In genomic region chr16:70475583-70475982, GRCm38 (mm10) we compare ENCODE assay signal across 17 mouse cellular contexts.
"Had no signal": no experiment of that assay in that cellular context is flagged by ENCODE, and none has a peak within 500 bp of the region (broad histone marks: within the 10 kb centered on the region; RNA-seq: fewer than 3 reads in every experiment).

No protein-coding gene starts in this region.

- H3K4me2 ChIP-seq: lung, embryonic 15.5 days; midbrain, embryonic 12.5 days; neural tube, embryonic 12.5 days; stomach, embryonic 15.5 days had no signal

- H3K4me3 ChIP-seq: lung, embryonic 15.5 days; megakaryocyte, embryonic 14.5 days; midbrain, embryonic 12.5 days; neural tube, embryonic 12.5 days; stomach, embryonic 15.5 days had no signal

- H3K27ac ChIP-seq: lung, embryonic 15.5 days; macrophage; midbrain, embryonic 12.5 days; neural tube, embryonic 12.5 days; stomach, embryonic 15.5 days; stomach, postnatal 0 days had no signal

- DNase-seq: liver, postnatal 0 days; lung, adult 2 months; lung, postnatal 14 days; lung, postnatal 36 days; midbrain, embryonic 14.5 days; right cerebral cortex, postnatal 14 days; thymus, adult 2 months; thymus, postnatal 25 days; thymus, postnatal 4 days had no signal

- H3K9me3 ChIP-seq: lung, embryonic 15.5 days; megakaryocyte, embryonic 14.5 days; midbrain, embryonic 12.5 days; neural tube, embryonic 12.5 days; stomach, embryonic 15.5 days had no signal

- ATAC-seq: liver, postnatal 0 days; lung, postnatal 0 days had no signal

- H3K36me3 ChIP-seq: lung, embryonic 15.5 days; midbrain, embryonic 12.5 days; neural tube, embryonic 12.5 days; stomach, embryonic 15.5 days had no signal

- H3K27me3 ChIP-seq: lung, embryonic 15.5 days; megakaryocyte, embryonic 14.5 days; midbrain, embryonic 12.5 days; neural tube, embryonic 12.5 days; stomach, embryonic 15.5 days had no signal

- H3K4me1 ChIP-seq: lung, embryonic 15.5 days; megakaryocyte, embryonic 14.5 days; midbrain, embryonic 12.5 days; neural tube, embryonic 12.5 days; stomach, embryonic 15.5 days had no signal

- H3K9ac ChIP-seq: liver, postnatal 0 days; lung, embryonic 15.5 days; midbrain, embryonic 12.5 days; neural tube, embryonic 12.5 days; stomach, embryonic 15.5 days had no signal
